Mouse (Mus musculus): Measurements from ENCODE around the gene Dvl2. TPM values are rescaled to one million over a fixed set of nuclear protein-coding genes. Genes with fewer than 3 reads are reported as not detected.

Dvl2 gene
- total and polyA plus RNA-seq, 2 experiments from 2014 or later, result 20.0 to 33.3 TPM

- Histone ChIP-seq H3K4me3 (ENCODE audit: low read depth, low read length) (no peak overlapping the region), H3K4me1 (ENCODE audit: insufficient read depth, low read length) (no peaks in the 10 kb centered on the region), H3K4me2 (ENCODE audit: low read depth, low read length, poor library complexity, severe bottlenecking) (no peak overlapping the region), H3K9me3 (ENCODE audit: low read length) (no peaks in the 10 kb centered on the region), H3K36me3 (ENCODE audit: insufficient read depth, low read length) (no peaks in the 10 kb centered on the region), H3K9ac (replicated peaks; ENCODE audit: low read length, poor library complexity, severe bottlenecking) (no peak overlapping the region), H3K27ac (ENCODE audit: low read depth, low read length) (no peak overlapping the region), H3K27me3 (ENCODE audit: insufficient read depth, low read length) (peaks cover 30% of the 10 kb centered on the region)
- DNase-seq (ENCODE audit: low spot score) (no peak), ATAC-seq (ENCODE audit: low FRiP score) (no peak)
- WGBS, result 24% methylated on average over 5 of the region's 5 CpGs
- TF ChIP-seq CTCF (IDR thresholded peaks at IDR 0.05), result peak; percentile 53
These were observed 39.8 kb upstream of the Dvl2 start for GRCm38 (mm10) chr11:69960616-69961015.

DNA sequence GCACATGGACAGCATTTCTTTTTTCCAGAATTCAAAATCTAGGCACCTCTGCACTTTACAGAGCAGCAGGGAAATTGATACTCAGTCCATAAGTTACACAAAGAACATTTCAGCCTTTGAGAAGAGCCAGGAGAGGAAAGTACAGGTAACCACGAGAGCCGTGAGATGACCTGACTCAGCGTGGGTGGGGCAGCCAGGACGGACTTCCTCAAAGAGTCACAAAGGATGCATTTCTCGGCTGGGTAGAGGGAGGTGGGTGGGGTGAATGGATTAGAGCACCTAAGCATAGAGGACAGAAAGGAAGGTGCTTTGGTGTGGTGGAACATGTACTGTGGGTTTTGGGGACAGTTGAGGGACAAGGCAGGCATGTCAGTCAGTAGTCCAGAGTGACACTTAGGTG is 38.6 kb upstream of the Dvl2 start:
- H3K9ac ChIP-seq (replicated peaks; ENCODE audit: low read length, poor library complexity, severe bottlenecking), result no peak overlapping the region
- peaks cover 42% of the 10 kb centered on the region for H3K27me3 ChIP-seq (ENCODE audit: insufficient read depth, low read length)
- H3K4me1 ChIP-seq (ENCODE audit: insufficient read depth, low read length), result no peaks in the 10 kb centered on the region
- 53% methylated on average over 5 of the region's 5 CpGs for whole genome bisulfite sequencing
- no peak for DNase-seq (ENCODE audit: low spot score)
- H3K9me3 ChIP-seq (ENCODE audit: low read length), result no peaks in the 10 kb centered on the region
- no peak for TF ChIP-seq CTCF (IDR thresholded peaks at IDR 0.05)
- H3K27ac ChIP-seq (ENCODE audit: low read depth, low read length), result no peak overlapping the region
- H3K4me2 ChIP-seq (ENCODE audit: low read depth, low read length, poor library complexity, severe bottlenecking), result no peak overlapping the region
- H3K4me3 ChIP-seq (ENCODE audit: low read depth, low read length), result no peak overlapping the region
- ATAC-seq (ENCODE audit: low FRiP score), result no peak
- H3K36me3 ChIP-seq (ENCODE audit: insufficient read depth, low read length), result no peaks in the 10 kb centered on the region

- no peak for DNase-seq (ENCODE audit: low spot score)
- no peak within 1 kb of the TSS for H3K4me2 ChIP-seq (ENCODE audit: low read depth, low read length, poor library complexity, severe bottlenecking)
These were observed 35.6 kb upstream of the Dvl2 start, which contains the start of gene Cldn7 for GRCm38 (mm10) chr11:69964650-69965270. TSS of gene Cldn7 (plus strand) at chr11:69964779.

GRCm38 (mm10) chr11:69965271-69966005 is 35.0 kb upstream of the Dvl2 start:
- Histone ChIP-seq H3K27ac (ENCODE audit: low read depth, low read length) (no peak overlapping the region), H3K4me3 (ENCODE audit: low read depth, low read length) (0 out of 2 replicates have a peak overlapping the region, but pooled peaks have one; percentile 8), H3K4me2 (ENCODE audit: low read depth, low read length, poor library complexity, severe bottlenecking) (no peak overlapping the region), H3K27me3 (ENCODE audit: insufficient read depth, low read length) (peaks cover 49% of the 10 kb centered on the region), H3K4me1 (ENCODE audit: insufficient read depth, low read length) (no peaks in the 10 kb centered on the region), H3K9ac (replicated peaks; ENCODE audit: low read length, poor library complexity, severe bottlenecking) (no peak overlapping the region), H3K9me3 (ENCODE audit: low read length) (no peaks in the 10 kb centered on the region), H3K36me3 (ENCODE audit: insufficient read depth, low read length) (peaks cover 13% of the 10 kb centered on the region)
- 3% methylated on average over 49 of the region's 49 CpGs for WGBS
- DNase-seq (ENCODE audit: low spot score) (no peak), ATAC-seq (ENCODE audit: low FRiP score) (no peak)
- no peak for TF ChIP-seq CTCF (IDR thresholded peaks at IDR 0.05)

More at GRCm38 (mm10) chr11:69964650-69965270, 35.6 kb upstream of the Dvl2 start, which contains the start of gene Cldn7:
- H3K4me1 ChIP-seq (ENCODE audit: insufficient read depth, low read length), result no peaks in the 10 kb centered on the region
- H3K9me3 ChIP-seq (ENCODE audit: low read length), result no peaks in the 10 kb centered on the region
- no peak for ATAC-seq (ENCODE audit: low FRiP score)
- H3K9ac ChIP-seq (replicated peaks; ENCODE audit: low read length, poor library complexity, severe bottlenecking), result no peak within 1 kb of the TSS
- peaks cover 49% of the 10 kb centered on the region for H3K27me3 ChIP-seq (ENCODE audit: insufficient read depth, low read length)
- 12% methylated on average over 19 of the region's 24 CpGs for WGBS
- no peak for TF ChIP-seq CTCF (IDR thresholded peaks at IDR 0.05)
- 0 out of 2 replicates have a peak within 1 kb of the TSS, but pooled peaks have one; percentile 8 for H3K4me3 ChIP-seq (ENCODE audit: low read depth, low read length)
- peaks cover 10% of the 10 kb centered on the region for H3K36me3 ChIP-seq (ENCODE audit: insufficient read depth, low read length)
- no peak within 1 kb of the TSS for H3K27ac ChIP-seq (ENCODE audit: low read depth, low read length)

- Histone ChIP-seq H3K4me3 (ENCODE audit: low read depth, low read length) (peak overlapping the region; percentile 23; the same call in 1 of the 2 replicates), H3K27ac (ENCODE audit: low read depth, low read length) (no peak overlapping the region), H3K4me2 (ENCODE audit: low read depth, low read length, poor library complexity, severe bottlenecking) (peak overlapping the region; percentile 36), H3K27me3 (ENCODE audit: insufficient read depth, low read length) (peaks cover 49% of the 10 kb centered on the region), H3K9me3 (ENCODE audit: low read length) (no peaks in the 10 kb centered on the region), H3K4me1 (ENCODE audit: insufficient read depth, low read length) (no peaks in the 10 kb centered on the region), H3K36me3 (ENCODE audit: insufficient read depth, low read length) (peaks cover 13% of the 10 kb centered on the region), H3K9ac (replicated peaks; ENCODE audit: low read length, poor library complexity, severe bottlenecking) (peak overlapping the region; percentile 29; the same call in 1 of the 2 replicates)
- 2% methylated on average over 58 of the region's 59 CpGs for WGBS
- no peak for DNase-seq (ENCODE audit: low spot score)
- ATAC-seq (ENCODE audit: low FRiP score), result no peak
- TF ChIP-seq CTCF (IDR thresholded peaks at IDR 0.05), result no peak
These were observed 34.2 kb upstream of the Dvl2 start for GRCm38 (mm10) chr11:69966006-69966859.

Data from midbrain, postnatal 0 days (tissue).